Mouse (Mus musculus): Measurements from ENCODE around the gene Inpp5a. TPM values are rescaled to one million over a fixed set of nuclear protein-coding genes. Genes with fewer than 3 reads are reported as not detected.

Gene Inpp5a
- polyA plus RNA-seq, 1 experiment from 2014 or later = 23.0 TPM

- DNase-seq = no peak
These were observed 62.8 kb downstream of the Inpp5a start for GRCm38 (mm10) chr7:139451711-139452110.

GRCm38 (mm10) chr7:139452199-139452598, 63.3 kb downstream of the Inpp5a start:
- H3K27me3 ChIP-seq (ENCODE audit: control insufficient read depth, insufficient read depth, low read length) = no peaks in the 10 kb centered on the region
- H3K27ac ChIP-seq (replicated peaks; ENCODE audit: low read depth, low read length) = no peak overlapping the region
- no peak overlapping the region for H3K9ac ChIP-seq (replicated peaks; ENCODE audit: low read length)
- no peaks in the 10 kb centered on the region for H3K4me1 ChIP-seq (ENCODE audit: control insufficient read depth, insufficient read depth, low read length)
- no peaks in the 10 kb centered on the region for H3K36me3 ChIP-seq (ENCODE audit: control insufficient read depth, insufficient read depth, low read length)
- 30% methylated on average over 2 of the region's 2 CpGs for WGBS
- DNase-seq (no peak), ATAC-seq (ENCODE audit: low FRiP score, low TSS enrichment) (no peak)
- no peak overlapping the region for H3K4me2 ChIP-seq (ENCODE audit: low read length)
- no peaks in the 10 kb centered on the region for H3K9me3 ChIP-seq (ENCODE audit: control insufficient read depth, low read length)
- no peak overlapping the region for H3K4me3 ChIP-seq (replicated peaks; ENCODE audit: low read depth, low read length)

More at GRCm38 (mm10) chr7:139451711-139452110, 62.8 kb downstream of the Inpp5a start:
- H3K4me3 ChIP-seq (replicated peaks; ENCODE audit: low read depth, low read length) = no peak overlapping the region
- no peaks in the 10 kb centered on the region for H3K9me3 ChIP-seq (ENCODE audit: control insufficient read depth, low read length)
- 86% methylated on average over 5 of the region's 5 CpGs for WGBS
- H3K36me3 ChIP-seq (ENCODE audit: control insufficient read depth, insufficient read depth, low read length) = no peaks in the 10 kb centered on the region
- H3K9ac ChIP-seq (replicated peaks; ENCODE audit: low read length) = no peak overlapping the region
- no peak for ATAC-seq (ENCODE audit: low FRiP score, low TSS enrichment)
- no peaks in the 10 kb centered on the region for H3K4me1 ChIP-seq (ENCODE audit: control insufficient read depth, insufficient read depth, low read length)
- no peaks in the 10 kb centered on the region for H3K27me3 ChIP-seq (ENCODE audit: control insufficient read depth, insufficient read depth, low read length)
- no peak overlapping the region for H3K4me2 ChIP-seq (ENCODE audit: low read length)
- H3K27ac ChIP-seq (replicated peaks; ENCODE audit: low read depth, low read length) = no peak overlapping the region

GRCm38 (mm10) chr7:139453198-139453597, 64.3 kb downstream of the Inpp5a start:
- Histone ChIP-seq H3K9me3 (ENCODE audit: control insufficient read depth, low read length) (no peaks in the 10 kb centered on the region), H3K27me3 (ENCODE audit: control insufficient read depth, insufficient read depth, low read length) (no peaks in the 10 kb centered on the region), H3K4me1 (ENCODE audit: control insufficient read depth, insufficient read depth, low read length) (no peaks in the 10 kb centered on the region), H3K4me2 (ENCODE audit: low read length) (no peak overlapping the region), H3K36me3 (ENCODE audit: control insufficient read depth, insufficient read depth, low read length) (no peaks in the 10 kb centered on the region), H3K4me3 (replicated peaks; ENCODE audit: low read depth, low read length) (no peak overlapping the region), H3K27ac (replicated peaks; ENCODE audit: low read depth, low read length) (no peak overlapping the region), H3K9ac (replicated peaks; ENCODE audit: low read length) (no peak overlapping the region)
- ATAC-seq (ENCODE audit: low FRiP score, low TSS enrichment) (no peak), DNase-seq (no peak)
- WGBS = 79% methylated on average over 1 of the region's 1 CpGs

GRCm38 (mm10) chr7:139454285-139454684, 65.4 kb downstream of the Inpp5a start:
- no peak overlapping the region for H3K27ac ChIP-seq (replicated peaks; ENCODE audit: low read depth, low read length)
- no peaks in the 10 kb centered on the region for H3K4me1 ChIP-seq (ENCODE audit: control insufficient read depth, insufficient read depth, low read length)
- no peak overlapping the region for H3K9ac ChIP-seq (replicated peaks; ENCODE audit: low read length)
- ATAC-seq (ENCODE audit: low FRiP score, low TSS enrichment) (no peak), DNase-seq (no peak)
- no peak overlapping the region for H3K4me3 ChIP-seq (replicated peaks; ENCODE audit: low read depth, low read length)
- H3K9me3 ChIP-seq (ENCODE audit: control insufficient read depth, low read length) = no peaks in the 10 kb centered on the region
- no peak overlapping the region for H3K4me2 ChIP-seq (ENCODE audit: low read length)
- no peaks in the 10 kb centered on the region for H3K27me3 ChIP-seq (ENCODE audit: control insufficient read depth, insufficient read depth, low read length)
- no peaks in the 10 kb centered on the region for H3K36me3 ChIP-seq (ENCODE audit: control insufficient read depth, insufficient read depth, low read length)
- 78% methylated on average over 3 of the region's 3 CpGs for WGBS

GRCm38 (mm10) chr7:139456759-139457158, 67.8 kb downstream of the Inpp5a start:
- ATAC-seq (ENCODE audit: low FRiP score, low TSS enrichment) (no peak), DNase-seq (no peak)
- 77% methylated on average over 6 of the region's 6 CpGs for WGBS
- Histone ChIP-seq H3K36me3 (ENCODE audit: control insufficient read depth, insufficient read depth, low read length) (no peaks in the 10 kb centered on the region), H3K27ac (replicated peaks; ENCODE audit: low read depth, low read length) (no peak overlapping the region), H3K4me2 (ENCODE audit: low read length) (no peak overlapping the region), H3K9ac (replicated peaks; ENCODE audit: low read length) (no peak overlapping the region), H3K4me1 (ENCODE audit: control insufficient read depth, insufficient read depth, low read length) (no peaks in the 10 kb centered on the region), H3K27me3 (ENCODE audit: control insufficient read depth, insufficient read depth, low read length) (no peaks in the 10 kb centered on the region), H3K4me3 (replicated peaks; ENCODE audit: low read depth, low read length) (no peak overlapping the region), H3K9me3 (ENCODE audit: control insufficient read depth, low read length) (no peaks in the 10 kb centered on the region)

- ATAC-seq (ENCODE audit: low FRiP score, low TSS enrichment) = no peak
These were observed 72.4 kb downstream of the Inpp5a start for GRCm38 (mm10) chr7:139461344-139461743.

GRCm38 (mm10) chr7:139462142-139462541, 73.2 kb downstream of the Inpp5a start:
- no peak overlapping the region for H3K9ac ChIP-seq (replicated peaks; ENCODE audit: low read length)

More at GRCm38 (mm10) chr7:139461344-139461743, 72.4 kb downstream of the Inpp5a start:
- H3K9ac ChIP-seq (replicated peaks; ENCODE audit: low read length) = no peak overlapping the region
- no peak overlapping the region for H3K27ac ChIP-seq (replicated peaks; ENCODE audit: low read depth, low read length)
- no peak overlapping the region for H3K4me3 ChIP-seq (replicated peaks; ENCODE audit: low read depth, low read length)
- no peak overlapping the region for H3K4me2 ChIP-seq (ENCODE audit: low read length)
- no peaks in the 10 kb centered on the region for H3K9me3 ChIP-seq (ENCODE audit: control insufficient read depth, low read length)
- no peaks in the 10 kb centered on the region for H3K36me3 ChIP-seq (ENCODE audit: control insufficient read depth, insufficient read depth, low read length)
- H3K4me1 ChIP-seq (ENCODE audit: control insufficient read depth, insufficient read depth, low read length) = no peaks in the 10 kb centered on the region
- H3K27me3 ChIP-seq (ENCODE audit: control insufficient read depth, insufficient read depth, low read length) = no peaks in the 10 kb centered on the region
- WGBS = 94% methylated on average over 12 of the region's 12 CpGs
- no peak for DNase-seq

GRCm38 (mm10) chr7:139465538-139465937, 76.6 kb downstream of the Inpp5a start:
- WGBS = 87% methylated on average over 4 of the region's 4 CpGs
- H3K27me3 ChIP-seq (ENCODE audit: control insufficient read depth, insufficient read depth, low read length) = no peaks in the 10 kb centered on the region
- H3K4me3 ChIP-seq (replicated peaks; ENCODE audit: low read depth, low read length) = no peak overlapping the region
- no peak overlapping the region for H3K27ac ChIP-seq (replicated peaks; ENCODE audit: low read depth, low read length)
- no peak overlapping the region for H3K9ac ChIP-seq (replicated peaks; ENCODE audit: low read length)
- no peaks in the 10 kb centered on the region for H3K36me3 ChIP-seq (ENCODE audit: control insufficient read depth, insufficient read depth, low read length)
- no peaks in the 10 kb centered on the region for H3K9me3 ChIP-seq (ENCODE audit: control insufficient read depth, low read length)
- DNase-seq (no peak), ATAC-seq (ENCODE audit: low FRiP score, low TSS enrichment) (no peak)
- no peak overlapping the region for H3K4me2 ChIP-seq (ENCODE audit: low read length)
- H3K4me1 ChIP-seq (ENCODE audit: control insufficient read depth, insufficient read depth, low read length) = no peaks in the 10 kb centered on the region

More at GRCm38 (mm10) chr7:139462142-139462541, 73.2 kb downstream of the Inpp5a start:
- Histone ChIP-seq H3K27ac (replicated peaks; ENCODE audit: low read depth, low read length) (no peak overlapping the region), H3K27me3 (ENCODE audit: control insufficient read depth, insufficient read depth, low read length) (no peaks in the 10 kb centered on the region), H3K4me3 (replicated peaks; ENCODE audit: low read depth, low read length) (no peak overlapping the region), H3K36me3 (ENCODE audit: control insufficient read depth, insufficient read depth, low read length) (no peaks in the 10 kb centered on the region), H3K4me2 (ENCODE audit: low read length) (no peak overlapping the region), H3K9me3 (ENCODE audit: control insufficient read depth, low read length) (no peaks in the 10 kb centered on the region), H3K4me1 (ENCODE audit: control insufficient read depth, insufficient read depth, low read length) (no peaks in the 10 kb centered on the region)
- ATAC-seq (ENCODE audit: low FRiP score, low TSS enrichment) = no peak
- no peak for DNase-seq
- 70% methylated on average over 10 of the region's 10 CpGs for WGBS

GRCm38 (mm10) chr7:139466484-139467176, 77.7 kb downstream of the Inpp5a start:
- no peaks in the 10 kb centered on the region for H3K27me3 ChIP-seq (ENCODE audit: control insufficient read depth, insufficient read depth, low read length)
- H3K4me1 ChIP-seq (ENCODE audit: control insufficient read depth, insufficient read depth, low read length) = no peaks in the 10 kb centered on the region
- no peaks in the 10 kb centered on the region for H3K9me3 ChIP-seq (ENCODE audit: control insufficient read depth, low read length)
- ATAC-seq (ENCODE audit: low FRiP score, low TSS enrichment) (no peak), DNase-seq (no peak)
- no peaks in the 10 kb centered on the region for H3K36me3 ChIP-seq (ENCODE audit: control insufficient read depth, insufficient read depth, low read length)
- no peak overlapping the region for H3K4me2 ChIP-seq (ENCODE audit: low read length)
- H3K9ac ChIP-seq (replicated peaks; ENCODE audit: low read length) = no peak overlapping the region
- WGBS = 66% methylated on average over 7 of the region's 7 CpGs
- no peak overlapping the region for H3K4me3 ChIP-seq (replicated peaks; ENCODE audit: low read depth, low read length)
- H3K27ac ChIP-seq (replicated peaks; ENCODE audit: low read depth, low read length) = no peak overlapping the region
